Mouse (Mus musculus): ENCODE data around the gene Caskin1.
"Not testable (repeated sequence)": the region's sequence is repeated elsewhere in the genome, so short reads cannot be mapped to it uniquely, and the experiment has no call there.

Gene Caskin1

GRCm38 (mm10) chr17:24488186-24488661 is at the start of gene Caskin1:
Caskin1 (plus strand) TSS chr17:24488601.
- no peak for DNase-seq (ENCODE audit: low spot score in 2 of 2)

GRCm38 (mm10) chr17:24440377-24440776 is 48.0 kb upstream of the Caskin1 start:
- DNase-seq (ENCODE audit: low spot score in 2 of 2): no peak

- no peak for DNase-seq (ENCODE audit: low spot score in 2 of 2)
Measured at GRCm38 (mm10) chr17:24441148-24441547, 47.3 kb upstream of the Caskin1 start.

GRCm38 (mm10) chr17:24442107-24442506 is 46.3 kb upstream of the Caskin1 start:
- DNase-seq (ENCODE audit: low spot score in 2 of 2): no peak

- DNase-seq (ENCODE audit: low spot score in 2 of 2): no peak
Measured at GRCm38 (mm10) chr17:24442632-24443155, 45.7 kb upstream of the Caskin1 start, which contains the start of gene Dnase1l2. Dnase1l2 (minus strand) TSS chr17:24443105.

GRCm38 (mm10) chr17:24443409-24443808 is 45.0 kb upstream of the Caskin1 start:
- DNase-seq (ENCODE audit: low spot score in 2 of 2): no peak

GRCm38 (mm10) chr17:24446590-24446989 is 41.8 kb upstream of the Caskin1 start:
- DNase-seq (ENCODE audit: low spot score in 2 of 2): no peak

GRCm38 (mm10) chr17:24449507-24449906 is 38.9 kb upstream of the Caskin1 start:
- DNase-seq (ENCODE audit: low spot score in 2 of 2): no peak

GRCm38 (mm10) chr17:24451220-24451619 is 37.2 kb upstream of the Caskin1 start:
- DNase-seq (ENCODE audit: low spot score in 2 of 2): no peak

GRCm38 (mm10) chr17:24453372-24453771 is 35.0 kb upstream of the Caskin1 start:
- peak in 1 of 2 experiments; percentile 40 for DNase-seq (ENCODE audit: low spot score in 2 of 2)

GRCm38 (mm10) chr17:24454218-24454755 is 34.1 kb upstream of the Caskin1 start:
- no peak for DNase-seq (ENCODE audit: low spot score in 2 of 2)

GRCm38 (mm10) chr17:24454756-24455522 is 33.5 kb upstream of the Caskin1 start:
- peak; percentile 100 for DNase-seq (ENCODE audit: low spot score in 2 of 2)

GRCm38 (mm10) chr17:24455523-24456206 is 32.7 kb upstream of the Caskin1 start:
- not testable (repeated sequence) for DNase-seq (ENCODE audit: low spot score in 2 of 2)

GRCm38 (mm10) chr17:24461580-24461979 is 26.8 kb upstream of the Caskin1 start:
- no peak for DNase-seq (ENCODE audit: low spot score in 2 of 2)

- no peak for DNase-seq (ENCODE audit: low spot score in 2 of 2)
Measured at GRCm38 (mm10) chr17:24462932-24463331, 25.5 kb upstream of the Caskin1 start.

GRCm38 (mm10) chr17:24463374-24464133 is 24.8 kb upstream of the Caskin1 start:
- no peak for DNase-seq (ENCODE audit: low spot score in 2 of 2)

GRCm38 (mm10) chr17:24468636-24469246 is 19.7 kb upstream of the Caskin1 start:
- DNase-seq (ENCODE audit: low spot score in 2 of 2): no peak

GRCm38 (mm10) chr17:24469336-24469909 is 19.0 kb upstream of the Caskin1 start:
- DNase-seq (ENCODE audit: low spot score in 2 of 2): no peak

GRCm38 (mm10) chr17:24469910-24470602 is 18.3 kb upstream of the Caskin1 start, which contains the start of the genes E4f1 and Pgp:
E4f1 (minus strand) TSS chr17:24470313.
Pgp (plus strand) TSS chr17:24470392.
- DNase-seq (ENCODE audit: low spot score in 2 of 2): peak; percentile 98
